Mouse (Mus musculus): Measurements from ENCODE around the gene Kcnma1. TPM values are rescaled to one million over a fixed set of nuclear protein-coding genes. Genes with fewer than 3 reads are reported as not detected.

The Kcnma1 gene
- polyA plus RNA-seq, 1 experiment from 2014 or later: 1.0 TPM

- Histone ChIP-seq H3K4me1 (replicated peaks; ENCODE audit: control insufficient read depth, insufficient read depth, low read length) (no peaks in the 10 kb centered on the region), H3K9ac (ENCODE audit: low read length) (no peak overlapping the region)
- 91% methylated on average over 6 of the region's 6 CpGs for WGBS
Measured at GRCm38 (mm10) chr14:23358776-23359175, 655.5 kb downstream of the Kcnma1 start.

GRCm38 (mm10) chr14:23357529-23358278 is 656.6 kb downstream of the Kcnma1 start:
- WGBS: 73% methylated on average over 8 of the region's 8 CpGs
- Histone ChIP-seq H3K4me2 (ENCODE audit: low read depth, low read length) (no peak overlapping the region), H3K27ac (ENCODE audit: low read length) (no peak overlapping the region), H3K9ac (ENCODE audit: low read length) (no peak overlapping the region), H3K4me1 (replicated peaks; ENCODE audit: control insufficient read depth, insufficient read depth, low read length) (no peaks in the 10 kb centered on the region), H3K36me3 (ENCODE audit: control insufficient read depth, insufficient read depth, low read length) (no peaks in the 10 kb centered on the region), H3K4me3 (ENCODE audit: low read length) (no peak overlapping the region), H3K9me3 (ENCODE audit: control insufficient read depth, low read length) (no peaks in the 10 kb centered on the region), H3K27me3 (ENCODE audit: control insufficient read depth, insufficient read depth, low read depth, low read length) (no peaks in the 10 kb centered on the region)
- no peak for ATAC-seq (ENCODE audit: low read depth)

More at GRCm38 (mm10) chr14:23358776-23359175, 655.5 kb downstream of the Kcnma1 start:
- ATAC-seq (ENCODE audit: low read depth): no peak
- no peak overlapping the region for H3K4me3 ChIP-seq (ENCODE audit: low read length)
- no peaks in the 10 kb centered on the region for H3K27me3 ChIP-seq (ENCODE audit: control insufficient read depth, insufficient read depth, low read depth, low read length)
- no peak overlapping the region for H3K27ac ChIP-seq (ENCODE audit: low read length)
- H3K4me2 ChIP-seq (ENCODE audit: low read depth, low read length): no peak overlapping the region
- H3K9me3 ChIP-seq (ENCODE audit: control insufficient read depth, low read length): no peaks in the 10 kb centered on the region
- no peaks in the 10 kb centered on the region for H3K36me3 ChIP-seq (ENCODE audit: control insufficient read depth, insufficient read depth, low read length)

GRCm38 (mm10) chr14:23326786-23327185 is 687.5 kb downstream of the Kcnma1 start:
- ATAC-seq (ENCODE audit: low read depth): no peak
- 83% methylated on average over 3 of the region's 3 CpGs for WGBS
- Histone ChIP-seq H3K4me2 (ENCODE audit: low read depth, low read length) (no peak overlapping the region), H3K27me3 (ENCODE audit: control insufficient read depth, insufficient read depth, low read depth, low read length) (no peaks in the 10 kb centered on the region), H3K27ac (ENCODE audit: low read length) (no peak overlapping the region), H3K9ac (ENCODE audit: low read length) (no peak overlapping the region), H3K4me3 (ENCODE audit: low read length) (no peak overlapping the region), H3K9me3 (ENCODE audit: control insufficient read depth, low read length) (no peaks in the 10 kb centered on the region), H3K4me1 (replicated peaks; ENCODE audit: control insufficient read depth, insufficient read depth, low read length) (no peaks in the 10 kb centered on the region), H3K36me3 (ENCODE audit: control insufficient read depth, insufficient read depth, low read length) (no peaks in the 10 kb centered on the region)

GRCm38 (mm10) chr14:23305288-23305687 is 709.0 kb downstream of the Kcnma1 start:
- 83% methylated on average over 5 of the region's 5 CpGs for WGBS
- no peak for ATAC-seq (ENCODE audit: low read depth)
- no peak overlapping the region for H3K9ac ChIP-seq (ENCODE audit: low read length)

GRCm38 (mm10) chr14:23300443-23300842 is 713.8 kb downstream of the Kcnma1 start:
- WGBS: 88% methylated on average over 2 of the region's 2 CpGs
- no peaks in the 10 kb centered on the region for H3K9me3 ChIP-seq (ENCODE audit: control insufficient read depth, low read length)
- H3K36me3 ChIP-seq (ENCODE audit: control insufficient read depth, insufficient read depth, low read length): no peaks in the 10 kb centered on the region
- no peaks in the 10 kb centered on the region for H3K4me1 ChIP-seq (replicated peaks; ENCODE audit: control insufficient read depth, insufficient read depth, low read length)
- no peak overlapping the region for H3K27ac ChIP-seq (ENCODE audit: low read length)
- ATAC-seq (ENCODE audit: low read depth): no peak
- no peak overlapping the region for H3K4me2 ChIP-seq (ENCODE audit: low read depth, low read length)
- no peak overlapping the region for H3K4me3 ChIP-seq (ENCODE audit: low read length)
- no peaks in the 10 kb centered on the region for H3K27me3 ChIP-seq (ENCODE audit: control insufficient read depth, insufficient read depth, low read depth, low read length)
- no peak overlapping the region for H3K9ac ChIP-seq (ENCODE audit: low read length)

More at GRCm38 (mm10) chr14:23305288-23305687, 709.0 kb downstream of the Kcnma1 start:
- Histone ChIP-seq H3K9me3 (ENCODE audit: control insufficient read depth, low read length) (no peaks in the 10 kb centered on the region), H3K27ac (ENCODE audit: low read length) (no peak overlapping the region), H3K4me2 (ENCODE audit: low read depth, low read length) (no peak overlapping the region), H3K4me3 (ENCODE audit: low read length) (no peak overlapping the region), H3K4me1 (replicated peaks; ENCODE audit: control insufficient read depth, insufficient read depth, low read length) (no peaks in the 10 kb centered on the region), H3K27me3 (ENCODE audit: control insufficient read depth, insufficient read depth, low read depth, low read length) (no peaks in the 10 kb centered on the region), H3K36me3 (ENCODE audit: control insufficient read depth, insufficient read depth, low read length) (no peaks in the 10 kb centered on the region)

- no peak for ATAC-seq (ENCODE audit: low read depth)
- no peak overlapping the region for H3K27ac ChIP-seq (ENCODE audit: low read length)
Measured at GRCm38 (mm10) chr14:23290634-23291033, 723.7 kb downstream of the Kcnma1 start.

GRCm38 (mm10) chr14:23266554-23267309 is 747.6 kb downstream of the Kcnma1 start:
- 50% methylated on average over 4 of the region's 4 CpGs for WGBS
- H3K27ac ChIP-seq (ENCODE audit: low read length): no peak overlapping the region
- no peak for ATAC-seq (ENCODE audit: low read depth)
- H3K4me1 ChIP-seq (replicated peaks; ENCODE audit: control insufficient read depth, insufficient read depth, low read length): no peaks in the 10 kb centered on the region
- no peaks in the 10 kb centered on the region for H3K27me3 ChIP-seq (ENCODE audit: control insufficient read depth, insufficient read depth, low read depth, low read length)
- no peak overlapping the region for H3K4me3 ChIP-seq (ENCODE audit: low read length)
- H3K4me2 ChIP-seq (ENCODE audit: low read depth, low read length): no peak overlapping the region
- no peaks in the 10 kb centered on the region for H3K9me3 ChIP-seq (ENCODE audit: control insufficient read depth, low read length)
- H3K36me3 ChIP-seq (ENCODE audit: control insufficient read depth, insufficient read depth, low read length): no peaks in the 10 kb centered on the region
- no peak overlapping the region for H3K9ac ChIP-seq (ENCODE audit: low read length)

More at GRCm38 (mm10) chr14:23290634-23291033, 723.7 kb downstream of the Kcnma1 start:
- Histone ChIP-seq H3K4me1 (replicated peaks; ENCODE audit: control insufficient read depth, insufficient read depth, low read length) (no peaks in the 10 kb centered on the region), H3K4me3 (ENCODE audit: low read length) (no peak overlapping the region), H3K27me3 (ENCODE audit: control insufficient read depth, insufficient read depth, low read depth, low read length) (no peaks in the 10 kb centered on the region), H3K4me2 (ENCODE audit: low read depth, low read length) (no peak overlapping the region), H3K9ac (ENCODE audit: low read length) (no peak overlapping the region), H3K36me3 (ENCODE audit: control insufficient read depth, insufficient read depth, low read length) (no peaks in the 10 kb centered on the region), H3K9me3 (ENCODE audit: control insufficient read depth, low read length) (no peaks in the 10 kb centered on the region)
- 72% methylated on average over 2 of the region's 2 CpGs for WGBS

GRCm38 (mm10) chr14:23253154-23253553 is 761.1 kb downstream of the Kcnma1 start:
- no peaks in the 10 kb centered on the region for H3K9me3 ChIP-seq (ENCODE audit: control insufficient read depth, low read length)
- no peaks in the 10 kb centered on the region for H3K36me3 ChIP-seq (ENCODE audit: control insufficient read depth, insufficient read depth, low read length)
- ATAC-seq (ENCODE audit: low read depth): no peak
- WGBS: 62% methylated on average over 4 of the region's 4 CpGs
- H3K4me2 ChIP-seq (ENCODE audit: low read depth, low read length): no peak overlapping the region
- H3K4me1 ChIP-seq (replicated peaks; ENCODE audit: control insufficient read depth, insufficient read depth, low read length): no peaks in the 10 kb centered on the region
- no peaks in the 10 kb centered on the region for H3K27me3 ChIP-seq (ENCODE audit: control insufficient read depth, insufficient read depth, low read depth, low read length)
- no peak overlapping the region for H3K27ac ChIP-seq (ENCODE audit: low read length)
- H3K9ac ChIP-seq (ENCODE audit: low read length): no peak overlapping the region
- no peak overlapping the region for H3K4me3 ChIP-seq (ENCODE audit: low read length)

- WGBS: 69% methylated on average over 5 of the region's 5 CpGs
- H3K4me1 ChIP-seq (replicated peaks; ENCODE audit: control insufficient read depth, insufficient read depth, low read length): no peaks in the 10 kb centered on the region
- no peaks in the 10 kb centered on the region for H3K36me3 ChIP-seq (ENCODE audit: control insufficient read depth, insufficient read depth, low read length)
- H3K9me3 ChIP-seq (ENCODE audit: control insufficient read depth, low read length): no peaks in the 10 kb centered on the region
- H3K4me3 ChIP-seq (ENCODE audit: low read length): no peak overlapping the region
- no peak for ATAC-seq (ENCODE audit: low read depth)
- H3K27me3 ChIP-seq (ENCODE audit: control insufficient read depth, insufficient read depth, low read depth, low read length): no peaks in the 10 kb centered on the region
- H3K27ac ChIP-seq (ENCODE audit: low read length): no peak overlapping the region
- no peak overlapping the region for H3K4me2 ChIP-seq (ENCODE audit: low read depth, low read length)
- no peak overlapping the region for H3K9ac ChIP-seq (ENCODE audit: low read length)
Measured at GRCm38 (mm10) chr14:23244446-23244845, 769.8 kb downstream of the Kcnma1 start.
